Mouse (Mus musculus) ovary, postnatal 10 days (tissue): ENCODE measurements around the gene Rpl19.
A peak's percentile ranks its signal among the peaks of the same experiment; 100 is the strongest.

Source experiments
- DNase-seq: peaks from one replicate; pipeline ENCODE4 v3.0.0; 2022; ENCODE audit warnings: low spot score

The Rpl19 gene

GRCm38 (mm10) chr11:98026570-98027296, at the start of gene Rpl19:
TSS of gene Rpl19 (plus strand) at chr11:98026710.
- peak; percentile 85 for DNase-seq

GRCm38 (mm10) chr11:97977797-97978196, 48.7 kb upstream of the Rpl19 start:
- DNase-seq: no peak

GRCm38 (mm10) chr11:97978392-97978791, 48.1 kb upstream of the Rpl19 start:
- no peak for DNase-seq

GRCm38 (mm10) chr11:97979824-97980495, 46.5 kb upstream of the Rpl19 start:
- DNase-seq: no peak

GRCm38 (mm10) chr11:97980531-97980966, 46.0 kb upstream of the Rpl19 start:
- peak; percentile 32 for DNase-seq

- DNase-seq: no peak
These were observed 43.8 kb upstream of the Rpl19 start for GRCm38 (mm10) chr11:97982721-97983120.

GRCm38 (mm10) chr11:97983506-97983905, 43.0 kb upstream of the Rpl19 start:
- no peak for DNase-seq

- DNase-seq: no peak
These were observed 42.5 kb upstream of the Rpl19 start for GRCm38 (mm10) chr11:97983983-97984382.

- peak; percentile 23 for DNase-seq
These were observed 40.5 kb upstream of the Rpl19 start, which contains the start of gene Plxdc1 for GRCm38 (mm10) chr11:97985727-97986677. TSS of gene Plxdc1 (minus strand) at chr11:97986444.

GRCm38 (mm10) chr11:97986738-97987465, 39.6 kb upstream of the Rpl19 start:
- DNase-seq: no peak

- peak; percentile 99 for DNase-seq
These were observed 38.7 kb upstream of the Rpl19 start for GRCm38 (mm10) chr11:97987551-97988526.

GRCm38 (mm10) chr11:97988530-97989096, 37.9 kb upstream of the Rpl19 start:
- peak; percentile 64 for DNase-seq

- DNase-seq: peak; percentile 48
These were observed 31.9 kb upstream of the Rpl19 start for GRCm38 (mm10) chr11:97994539-97995100.

- DNase-seq: no peak
These were observed 30.8 kb upstream of the Rpl19 start, which contains the start of gene Arl5c for GRCm38 (mm10) chr11:97995564-97996288. TSS of gene Arl5c (minus strand) at chr11:97996181.

- DNase-seq: no peak
These were observed 29.8 kb upstream of the Rpl19 start for GRCm38 (mm10) chr11:97996691-97997090.

- DNase-seq: no peak
These were observed 29.0 kb upstream of the Rpl19 start for GRCm38 (mm10) chr11:97997387-97997960.

GRCm38 (mm10) chr11:97998074-97998793, 28.3 kb upstream of the Rpl19 start:
- no peak for DNase-seq
